Mouse (Mus musculus) small intestine, adult 2 months (tissue): ENCODE results near the gene Kcnip1. TPM values are rescaled to one million over a fixed set of nuclear protein-coding genes. Genes with fewer than 3 reads are reported as not detected.

Experiments used
- H3K27ac ChIP-seq: fragments of 200-500 bp; 2 replicates; pipeline ENCODE4 v1.5.1; 2012; ENCODE audit warnings: low read depth, low read length, control low read depth, inconsistent platforms; ENCODE audit not compliant: insufficient read depth
- H3K27me3 ChIP-seq: fragments of 200-500 bp; 2 replicates; pipeline ENCODE4 v1.6.1; 2012; ENCODE audit warnings: mild to moderate bottlenecking, moderate library complexity, low read length, inconsistent platforms; ENCODE audit not compliant: control insufficient read depth, insufficient read depth
- H3K36me3 ChIP-seq: fragments of 200-500 bp; 2 replicates; pipeline ENCODE4 v1.6.1; 2012; ENCODE audit warnings: mild to moderate bottlenecking, low read length, control low read depth, inconsistent platforms; ENCODE audit not compliant: control insufficient read depth, insufficient read depth
- H3K4me1 ChIP-seq: fragments of 200-500 bp; 2 replicates; pipeline ENCODE4 v1.6.1; 2012; ENCODE audit warnings: low read length, inconsistent platforms, mixed read lengths; ENCODE audit not compliant: control insufficient read depth, insufficient read depth, insufficient read length
- H3K4me3 ChIP-seq: fragments of 200-500 bp; 2 replicates; pipeline ENCODE4 v1.5.1; 2012; ENCODE audit warnings: low read depth, mild to moderate bottlenecking, control low read depth, inconsistent platforms, low read length, moderate library complexity
- CTCF ChIP-seq: fragments of 200-500 bp; IDR thresholded peaks from 2 replicates; pipeline ENCODE4 v1.5.1; 2012; ENCODE audit warnings: low read depth, mild to moderate bottlenecking, control low read depth, inconsistent platforms, low read length, moderate library complexity, mixed read lengths; ENCODE audit not compliant: insufficient replicate concordance, insufficient read length; ENCODE audit errors: extremely low read depth
- POLR2A ChIP-seq: fragments of 200-500 bp; IDR thresholded peaks from 2 replicates; pipeline ENCODE4 v1.6.1; 2012; ENCODE audit warnings: low read depth, mild to moderate bottlenecking, control low read depth, inconsistent platforms, low read length, moderate library complexity
- WGBS: fragments of 180-500 bp; shearing (Covaris S2); methylation state at CpG from one replicate; pipeline ENCODE4 v1.1.7; 2018; 5-methylcytosine and 5-hydroxymethylcytosine counted together
- polyA plus RNA-seq: library from polyadenylated mRNA; depleted of rRNA; stranded (reverse); fragments of >200 nt; gene quantifications from 2 replicates; pipeline ENCODE4 v1.2.3, GENCODE M21; 2012

Gene Kcnip1
- polyA plus RNA-seq, 1 experiment = 0.08 TPM

DNA sequence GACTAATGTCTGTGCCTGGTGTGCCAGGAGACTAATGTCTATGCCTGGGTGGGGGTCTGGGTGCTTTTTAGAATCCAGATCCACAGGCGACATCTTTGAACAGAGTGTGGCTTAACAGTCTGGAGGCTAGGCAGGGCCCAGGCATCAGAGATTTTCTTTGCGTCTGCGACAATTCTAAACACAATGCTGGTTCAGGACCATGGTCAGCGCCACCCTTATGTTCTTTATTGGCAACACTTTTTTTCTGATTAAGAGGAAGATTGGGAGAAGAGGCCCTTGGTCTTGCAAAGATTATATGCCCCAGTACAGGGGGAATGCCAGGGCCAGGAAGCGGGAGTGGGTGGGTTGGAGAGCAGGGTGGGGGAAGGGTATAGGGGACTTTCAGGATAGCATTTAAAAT lies 205.6 kb downstream of the Kcnip1 start:
- H3K4me1 ChIP-seq = no peaks in the 10 kb centered on the region
- TF ChIP-seq POLR2A (no peak), CTCF (no peak)
- 29% methylated on average over 5 of the region's 5 CpGs for WGBS
- no peak overlapping the region for H3K4me3 ChIP-seq
- no peaks in the 10 kb centered on the region for H3K36me3 ChIP-seq
- no peak overlapping the region for H3K27ac ChIP-seq
- no peaks in the 10 kb centered on the region for H3K27me3 ChIP-seq

DNA sequence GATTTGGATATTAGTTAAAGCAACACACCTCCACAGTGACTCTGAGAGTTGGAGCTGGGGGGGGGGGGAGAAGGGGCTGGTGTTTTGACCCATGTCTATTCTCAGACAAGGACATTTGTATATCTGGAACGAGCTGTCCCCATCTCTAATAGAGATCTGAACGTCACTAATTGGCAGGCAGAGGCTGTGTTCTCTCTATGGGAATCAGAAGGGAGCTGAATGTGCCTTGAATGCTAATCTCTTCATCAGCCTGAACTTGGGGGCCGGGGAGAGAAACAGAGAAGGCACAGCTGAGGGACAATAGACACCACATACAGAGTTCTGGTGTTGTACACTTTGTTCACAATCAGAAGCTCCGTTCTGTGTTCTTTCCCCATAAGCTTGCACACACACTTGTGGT lies 206.4 kb downstream of the Kcnip1 start:
- Histone ChIP-seq H3K27me3 (no peaks in the 10 kb centered on the region), H3K4me1 (no peaks in the 10 kb centered on the region), H3K36me3 (no peaks in the 10 kb centered on the region), H3K4me3 (no peak overlapping the region), H3K27ac (no peak overlapping the region)
- 78% methylated on average over 4 of the region's 4 CpGs for WGBS
- TF ChIP-seq CTCF (no peak), POLR2A (no peak)

DNA sequence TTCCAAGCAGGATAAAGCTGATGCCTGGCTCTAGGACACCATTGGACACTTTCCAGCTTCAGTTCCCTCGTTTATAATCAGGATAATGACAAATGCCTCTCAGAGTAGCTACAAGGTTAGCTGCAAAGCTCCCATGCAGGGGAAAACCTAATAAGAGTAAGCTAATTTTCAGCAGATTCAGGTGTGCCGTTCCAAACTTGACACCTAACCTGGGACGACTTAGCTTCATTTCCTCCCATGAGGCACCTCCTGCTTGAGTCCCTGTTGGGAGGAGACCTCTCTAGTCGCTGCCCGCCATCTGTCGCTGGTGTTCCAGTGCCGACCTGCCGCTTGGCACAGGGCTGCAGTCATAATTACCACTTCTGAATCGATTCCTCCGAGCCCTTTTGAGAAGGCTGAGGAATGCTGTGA lies 211.4 kb downstream of the Kcnip1 start:
- Histone ChIP-seq H3K4me3 (no peak overlapping the region), H3K4me1 (no peaks in the 10 kb centered on the region), H3K27me3 (no peaks in the 10 kb centered on the region), H3K36me3 (no peaks in the 10 kb centered on the region), H3K27ac (no peak overlapping the region)
- 52% methylated on average over 10 of the region's 10 CpGs for WGBS
- no peak for TF ChIP-seq POLR2A
- TF ChIP-seq CTCF = no peak

DNA sequence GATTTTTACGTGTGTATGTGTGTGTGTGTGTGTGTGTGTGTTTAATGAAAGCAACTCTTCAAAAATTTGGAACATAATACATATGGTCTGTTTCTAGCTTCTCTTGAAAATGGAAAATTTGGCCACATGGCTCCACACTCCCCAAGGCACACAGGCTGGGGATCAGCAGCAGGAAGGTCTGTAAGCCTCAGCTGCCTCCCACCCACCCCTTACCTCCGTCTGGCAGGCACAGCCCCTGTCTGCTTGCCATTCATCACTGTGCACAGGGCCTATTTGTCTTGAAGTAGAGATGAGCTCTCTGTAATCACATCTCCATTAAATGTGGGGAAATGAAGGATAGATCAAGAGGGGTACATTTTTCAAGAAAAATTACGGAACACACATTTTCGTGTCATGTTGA lies 212.7 kb downstream of the Kcnip1 start:
- Histone ChIP-seq H3K36me3 (no peaks in the 10 kb centered on the region), H3K4me1 (no peaks in the 10 kb centered on the region), H3K27me3 (no peaks in the 10 kb centered on the region), H3K27ac (no peak overlapping the region), H3K4me3 (no peak overlapping the region)
- TF ChIP-seq CTCF = no peak
- no peak for TF ChIP-seq POLR2A
- 67% methylated on average over 4 of the region's 4 CpGs for WGBS

DNA sequence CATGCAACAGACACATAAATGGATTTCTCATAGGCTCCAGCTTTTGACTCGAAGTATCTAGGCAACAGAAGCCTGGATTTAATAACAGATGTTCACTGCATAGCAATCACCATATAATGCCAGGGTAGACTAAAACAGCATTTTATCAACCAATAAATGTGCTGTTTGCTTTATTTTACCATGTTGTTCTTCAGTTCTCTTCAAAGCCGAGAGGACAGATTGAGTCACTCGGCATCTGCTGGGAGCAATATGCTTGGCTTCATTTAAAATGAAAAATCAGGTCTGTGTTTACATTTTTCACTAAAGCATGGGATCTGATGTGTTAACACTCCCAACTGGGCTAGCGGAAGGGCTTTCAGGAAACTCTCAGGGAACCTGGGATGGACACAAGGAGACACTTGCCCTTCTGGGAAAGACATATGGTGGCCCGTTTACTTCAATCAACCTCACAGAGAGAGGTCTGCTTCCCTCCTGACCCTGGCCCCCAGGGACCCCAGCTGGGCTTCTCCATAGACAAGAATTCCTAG lies 220.3 kb downstream of the Kcnip1 start:
- H3K27me3 ChIP-seq = no peaks in the 10 kb centered on the region
- no peaks in the 10 kb centered on the region for H3K4me1 ChIP-seq
- H3K36me3 ChIP-seq = no peaks in the 10 kb centered on the region
- 64% methylated on average over 5 of the region's 5 CpGs for WGBS
- TF ChIP-seq CTCF = no peak
- TF ChIP-seq POLR2A = no peak
- H3K27ac ChIP-seq = no peak overlapping the region
- H3K4me3 ChIP-seq = no peak overlapping the region

DNA sequence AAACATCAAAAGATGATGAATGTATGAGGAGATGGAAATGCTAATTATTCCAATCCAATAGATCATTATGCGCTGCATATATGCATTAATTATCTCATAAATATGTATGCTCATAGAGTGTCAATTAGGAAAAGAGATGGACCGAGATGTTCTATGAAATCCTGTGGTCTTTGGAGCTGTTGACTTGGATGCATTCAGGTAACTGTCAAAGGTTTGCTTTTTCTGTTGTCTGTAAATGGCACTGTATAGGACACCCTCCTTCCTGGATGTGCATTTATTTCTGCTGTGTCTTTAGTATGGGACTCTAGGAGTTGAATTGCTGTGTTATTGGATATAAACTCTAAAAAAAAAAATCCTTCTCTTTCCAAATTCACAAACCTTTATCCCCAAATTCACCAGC lies 220.9 kb downstream of the Kcnip1 start:
- TF ChIP-seq POLR2A (no peak), CTCF (no peak)
- Histone ChIP-seq H3K4me1 (no peaks in the 10 kb centered on the region), H3K4me3 (no peak overlapping the region), H3K36me3 (no peaks in the 10 kb centered on the region), H3K27me3 (no peaks in the 10 kb centered on the region), H3K27ac (no peak overlapping the region)
- 88% methylated on average over 2 of the region's 2 CpGs for WGBS

DNA sequence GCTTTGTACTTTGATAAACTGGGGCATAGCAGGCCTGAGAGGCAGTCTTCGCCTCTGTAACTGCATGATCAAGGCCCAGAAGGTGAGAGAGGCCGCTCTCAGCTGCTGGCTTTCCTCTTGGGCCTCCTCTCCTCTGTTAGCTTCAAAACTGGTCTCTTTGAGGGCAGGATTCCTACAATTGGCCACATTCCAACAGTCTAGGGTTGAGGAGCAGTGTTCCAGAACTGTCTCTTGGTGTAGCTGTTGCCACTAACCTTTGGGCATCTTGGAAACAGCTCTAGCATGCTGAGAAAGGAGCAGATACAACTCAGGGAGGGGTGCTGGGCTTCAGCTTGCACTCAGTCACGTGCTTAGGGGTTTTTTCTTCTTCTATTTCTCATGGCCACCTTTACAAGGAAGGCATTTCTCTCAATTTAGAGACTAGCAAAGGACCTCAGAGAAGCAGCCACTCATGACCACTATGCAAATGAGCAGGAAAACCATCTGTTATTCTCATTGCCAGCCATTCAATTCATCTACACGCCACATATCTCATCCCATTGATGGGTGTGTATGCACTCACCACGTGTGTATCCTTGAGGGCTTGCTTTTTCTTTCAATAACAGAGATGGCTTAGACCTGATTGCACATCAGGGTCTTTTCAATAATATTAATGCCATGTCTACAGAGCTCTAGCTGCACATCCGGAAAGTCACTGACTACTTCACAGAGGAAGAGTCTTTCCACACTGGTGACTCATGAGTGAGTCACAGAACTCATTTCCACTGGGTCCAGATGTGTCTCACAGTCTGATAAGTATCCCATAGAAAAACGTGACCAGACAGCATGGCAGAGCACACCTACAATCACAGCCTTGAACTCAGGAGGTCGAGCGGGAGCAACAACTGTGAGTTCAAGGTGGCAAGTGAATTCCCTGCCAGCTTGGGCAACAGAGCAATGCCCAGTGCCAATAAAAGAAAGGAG lies 225.7 kb downstream of the Kcnip1 start:
- H3K4me1 ChIP-seq = no peaks in the 10 kb centered on the region
- no peak overlapping the region for H3K27ac ChIP-seq
- no peak for TF ChIP-seq POLR2A
- TF ChIP-seq CTCF = no peak
- H3K4me3 ChIP-seq = no peak overlapping the region
- no peaks in the 10 kb centered on the region for H3K36me3 ChIP-seq
- 60% methylated on average over 9 of the region's 9 CpGs for WGBS
- no peaks in the 10 kb centered on the region for H3K27me3 ChIP-seq
